Mouse (Mus musculus) heart, postnatal 36 days (tissue): Measurements from ENCODE around the gene Grb7. TPM values are rescaled to one million over a fixed set of nuclear protein-coding genes. Genes with fewer than 3 reads are reported as not detected.

Experiments used
- DNase-seq, 2 experiments: peaks; one replicate each; pipeline ENCODE4 v3.0.0; 2021 to 2022
- intact Hi-C: fragments of 180-260 bp; cut with DNase I; formaldehyde crosslinking; loops from one replicate; pipeline ENCODE4 v1.15.1; 2025
- total RNA-seq, 2 experiments: library from RNA; stranded (reverse); gene quantifications; 2 replicates each; pipeline ENCODE4 v1.2.3; 2021

Gene Grb7
- total RNA-seq, 2 experiments from 2014 or later, result 0.14 to 0.31 TPM

GRCm38 (mm10) chr11:98462255-98462654 is 16.1 kb downstream of the Grb7 start:
- DNase-seq, result no peak
- intact Hi-C loops, result no loop called here

- intact Hi-C loops, result no loop called here
- DNase-seq, result no peak
Observed at GRCm38 (mm10) chr11:98463911-98464310, 17.7 kb downstream of the Grb7 start.

GRCm38 (mm10) chr11:98464516-98464915 is 18.3 kb downstream of the Grb7 start:
- DNase-seq, result no peak
- intact Hi-C loops, result no loop called here

- intact Hi-C loops, result no loop called here
- DNase-seq, result no peak
Observed at GRCm38 (mm10) chr11:98469761-98470714, 23.8 kb downstream of the Grb7 start.

GRCm38 (mm10) chr11:98470795-98471194 is 24.6 kb downstream of the Grb7 start:
- no peak for DNase-seq
- intact Hi-C loops, result no loop called here

GRCm38 (mm10) chr11:98472696-98473095 is 26.5 kb downstream of the Grb7 start:
- intact Hi-C loops, result no loop called here
- DNase-seq, result no peak

GRCm38 (mm10) chr11:98473916-98474479 is 27.8 kb downstream of the Grb7 start:
- no peak for DNase-seq
- intact Hi-C loops, result no loop called here

- no peak for DNase-seq
- intact Hi-C loops, result no loop called here
Observed at GRCm38 (mm10) chr11:98474967-98475366, 28.8 kb downstream of the Grb7 start.

- intact Hi-C loops, result no loop called here
- no peak for DNase-seq
Observed at GRCm38 (mm10) chr11:98475630-98476433, 29.6 kb downstream of the Grb7 start.

- no peak for DNase-seq
- intact Hi-C loops, result no loop called here
Observed at GRCm38 (mm10) chr11:98476434-98476807, 30.2 kb downstream of the Grb7 start.

- intact Hi-C loops, result no loop called here
- DNase-seq, result no peak
Observed at GRCm38 (mm10) chr11:98477011-98477701, 31.0 kb downstream of the Grb7 start.

- intact Hi-C loops, result no loop called here
- no peak for DNase-seq
Observed at GRCm38 (mm10) chr11:98479026-98479939, 33.1 kb downstream of the Grb7 start.

GRCm38 (mm10) chr11:98479940-98480497 is 33.8 kb downstream of the Grb7 start:
- intact Hi-C loops, result no loop called here
- no peak for DNase-seq

GRCm38 (mm10) chr11:98481231-98481630 is 35.0 kb downstream of the Grb7 start:
- intact Hi-C loops, result no loop called here
- no peak for DNase-seq

- no peak for DNase-seq
Observed at GRCm38 (mm10) chr11:98482067-98482466, 35.9 kb downstream of the Grb7 start.

GRCm38 (mm10) chr11:98485749-98486148 is 39.6 kb downstream of the Grb7 start:
- no peak for DNase-seq
- intact Hi-C loops, result no loop called here

More at GRCm38 (mm10) chr11:98482067-98482466, 35.9 kb downstream of the Grb7 start:
- intact Hi-C loops, result no loop called here

GRCm38 (mm10) chr11:98487526-98488040 is 41.4 kb downstream of the Grb7 start:
- no peak for DNase-seq
- intact Hi-C loops, result no loop called here

GRCm38 (mm10) chr11:98488540-98489234 is 42.5 kb downstream of the Grb7 start:
- no peak for DNase-seq
- intact Hi-C loops, result no loop called here
